16 mouse cellular contexts compared by ENCODE assay signal in the genomic region with DNA sequence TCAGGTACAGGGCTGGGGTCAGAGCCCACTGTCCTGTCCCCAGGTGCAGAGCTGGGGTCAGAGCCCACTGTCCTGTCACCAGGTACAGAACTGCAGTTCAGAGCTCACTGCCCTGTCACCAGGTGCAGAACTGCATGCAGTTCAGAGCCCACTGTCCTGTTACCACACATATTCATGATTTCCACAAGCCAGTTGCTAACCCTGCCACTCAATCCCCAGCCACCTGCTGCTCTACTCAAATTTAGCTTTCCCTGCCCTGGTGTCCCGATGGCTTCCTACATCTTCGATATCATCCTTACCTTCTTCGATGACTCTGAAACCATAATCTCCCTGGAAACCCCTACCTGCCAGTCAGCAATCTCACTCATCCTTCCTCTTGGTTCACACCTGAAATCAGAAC. TPM values are rescaled to one million over a fixed set of nuclear protein-coding genes. Genes with fewer than 3 reads are reported as not detected.
DNase-seq lines count a peak whose midpoint lies in the region; TF ChIP-seq lines count a peak whose summit lies in the region.
"Had no signal": no experiment of that assay in that cellular context is flagged by ENCODE, and none has a peak within 500 bp of the region (broad histone marks: within the 10 kb centered on the region; RNA-seq: fewer than 3 reads in every experiment).

No protein-coding gene starts in this region.

- H3K36me3 ChIP-seq in myocyte (ENCODE audit: control insufficient read depth, insufficient read depth): no peaks in the 10 kb centered on the region
- H3K36me3 ChIP-seq: G1E had no signal

- no peak for DNase-seq in spleen, postnatal 36 days (ENCODE audit: low spot score in 2 of 2)
- DNase-seq: adrenal gland, adult 2 months; adrenal gland, adult 8-10 months; adrenal gland, postnatal 10 days; adrenal gland, postnatal 14 days; adrenal gland, postnatal 25 days; adrenal gland, postnatal 36 days; B cell, adult 2 months; cerebellum, adult 11 months; cerebellum, adult 11-12 months; cerebellum, adult 18-20 months; cerebellum, adult 2 months had no signal

- no peaks in the 10 kb centered on the region for H3K79me2 ChIP-seq in myocyte (ENCODE audit: control insufficient read depth, insufficient read depth)

- no peaks in the 10 kb centered on the region for H3K27me3 ChIP-seq in myocyte (ENCODE audit: control insufficient read depth, insufficient read depth, insufficient read length)
- H3K27me3 ChIP-seq: CH12.LX, Patski had no signal

- no peak overlapping the region for H3K4me2 ChIP-seq in myocyte (ENCODE audit: low read depth)

- TF ChIP-seq POLR2A in myocyte (IDR thresholded peaks at IDR 0.05; ENCODE audit: insufficient read length, low read depth): no peak

- no peak overlapping the region for H3ac ChIP-seq in myocyte (ENCODE audit: control insufficient read depth, insufficient read length)

- no peak overlapping the region for H3K4me3 ChIP-seq in myocyte

TF ChIP-seq in myocyte, 11 proteins besides CTCF, POLR2A, EP300 and RAD21:
- TF ChIP-seq E2F4 (IDR thresholded peaks at IDR 0.05; ENCODE audit: insufficient read depth) (no peak), TCF12 (IDR thresholded peaks at IDR 0.05; ENCODE audit: insufficient read depth, poor library complexity, severe bottlenecking) (no peak), MYOG (IDR thresholded peaks at IDR 0.05; ENCODE audit: control insufficient read depth in 1 of 3, insufficient read depth in 1 of 3, insufficient read length in 2 of 3, low read depth in 2 of 3) (no peak), REST (IDR thresholded peaks at IDR 0.05; ENCODE audit: insufficient read depth, insufficient read length) (no peak), MYOD1 (IDR thresholded peaks at IDR 0.05; ENCODE audit: control insufficient read depth in 1 of 3, insufficient read length in 2 of 3, low read depth in 2 of 3) (peak in 2 of 3 experiments; percentile 59 to 70), USF1 (IDR thresholded peaks at IDR 0.05; ENCODE audit: low read depth) (no peak), TCF3 (IDR thresholded peaks at IDR 0.05; ENCODE audit: insufficient read length, low read depth) (no peak), CEBPB (IDR thresholded peaks at IDR 0.05; ENCODE audit: insufficient read depth, poor library complexity, severe bottlenecking) (no peak)
TF ChIP-seq in myocyte: peak in this region for 1.

RNA-seq across cellular contexts. Expression of a gene that starts 17.5 kb away (rescaled TPM):
- 0.22 TPM for polyA plus RNA-seq in myocyte (2012; fragmentation: generic; extraction: Trizol)
- polyA plus RNA-seq: adrenal gland, adult 2 months; G1E had no signal
